ENCODE assay signal across 7 mouse cellular contexts in the genomic region with DNA sequence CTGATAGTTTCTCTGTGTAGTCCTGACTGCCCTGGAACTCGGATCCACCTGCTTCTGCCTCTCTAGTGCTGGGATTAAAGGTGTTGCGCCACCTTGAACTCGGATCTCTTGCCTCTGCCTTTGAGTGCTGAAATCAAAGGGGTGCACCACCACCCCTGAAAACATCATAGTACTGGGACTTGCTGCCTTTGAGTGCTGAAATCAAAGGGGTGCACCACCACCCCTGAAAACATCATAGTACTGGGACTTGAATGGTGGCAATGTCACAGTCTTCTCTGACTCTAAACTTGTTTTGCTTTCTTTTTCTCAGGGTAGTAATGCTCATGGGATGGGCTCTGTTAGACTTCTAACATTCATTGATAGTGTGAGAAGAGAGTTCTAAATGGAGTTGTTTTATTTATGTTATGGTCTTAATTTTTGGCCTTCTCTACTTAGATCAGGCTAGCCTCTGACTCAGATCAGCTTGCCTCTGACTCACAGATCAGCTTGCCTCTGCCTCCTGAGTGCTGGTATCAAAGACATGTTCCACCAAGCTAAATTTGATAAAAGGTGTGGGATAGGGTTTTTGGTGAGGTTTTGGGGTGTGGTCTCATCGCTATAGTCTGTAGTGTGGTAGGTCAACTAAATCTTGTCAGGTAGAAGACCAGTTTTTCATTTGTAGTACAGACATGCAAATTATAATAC. TPM values are rescaled to one million over a fixed set of nuclear protein-coding genes. Genes with fewer than 3 reads are reported as not detected.
DNase-seq lines count a peak whose midpoint lies in the region; ATAC-seq and TF ChIP-seq lines count a peak whose summit lies in the region.

No protein-coding gene starts in this region.

- peak overlapping the region; percentile 12; the same call in 1 of the 2 replicates for H3K4me3 ChIP-seq in thymus, adult 2 months (ENCODE audit: control insufficient read depth, insufficient read depth, low read length)
- peak overlapping the region; percentile 99 for H3K4me3 ChIP-seq in forebrain, embryonic 11.5 days (ENCODE audit: low read depth, low read length)
- peak overlapping the region; percentile 97 for H3K4me3 ChIP-seq in limb, embryonic 15.5 days

- no peaks in the 10 kb centered on the region for H3K9me3 ChIP-seq in forebrain, embryonic 11.5 days (ENCODE audit: control insufficient read depth, low read length)
- no peaks in the 10 kb centered on the region for H3K9me3 ChIP-seq in limb, embryonic 15.5 days

- peaks cover 9% of the 10 kb centered on the region; the same call in 1 of the 2 replicates for H3K4me1 ChIP-seq in thymus, adult 2 months (replicated peaks; ENCODE audit: control insufficient read depth, insufficient read depth, low read length)
- peaks cover 7% of the 10 kb centered on the region for H3K4me1 ChIP-seq in forebrain, embryonic 11.5 days (replicated peaks; ENCODE audit: control insufficient read depth, insufficient read depth, low read length)
- H3K4me1 ChIP-seq in limb, embryonic 15.5 days, result peaks cover 15% of the 10 kb centered on the region

- H3K36me3 ChIP-seq in thymus, adult 2 months (ENCODE audit: control insufficient read depth, insufficient read depth, low read length), result peaks cover 18% of the 10 kb centered on the region
- H3K36me3 ChIP-seq in forebrain, embryonic 11.5 days (ENCODE audit: control insufficient read depth, insufficient read depth, low read length), result peaks cover 4% of the 10 kb centered on the region; the same call in 1 of the 2 replicates
- H3K36me3 ChIP-seq in limb, embryonic 15.5 days, result peaks cover 12% of the 10 kb centered on the region

- no peak for TF ChIP-seq POLR2A in thymus, adult 2 months (IDR thresholded peaks at IDR 0.05; ENCODE audit: control insufficient read depth, extremely low read depth, insufficient read depth, low read length, poor library complexity)

- TF ChIP-seq CTCF in thymus, adult 2 months (IDR thresholded peaks at IDR 0.05; ENCODE audit: borderline replicate concordance, control insufficient read depth, extremely low read depth, insufficient read depth, low read length, poor library complexity), result no peak

- peak; percentile 25 for DNase-seq in thymus, adult 2 months
- no peak for DNase-seq in thymus, postnatal 10 days (ENCODE audit: low spot score in 2 of 2)
- no peak for DNase-seq in forebrain, embryonic 11.5 days (ENCODE audit: low spot score)
- peak; percentile 16 for DNase-seq in thymus, postnatal 25 days
- DNase-seq in gastrocnemius, postnatal 25 days, result no peak
- DNase-seq in embryo, embryonic 10.5 days (ENCODE audit: low spot score), result no peak

- no peak overlapping the region for H3K27ac ChIP-seq in thymus, adult 2 months (ENCODE audit: control insufficient read depth, insufficient read depth, low read length)
- H3K27ac ChIP-seq in forebrain, embryonic 11.5 days (ENCODE audit: low read depth, low read length), result no peak overlapping the region
- no peak overlapping the region for H3K27ac ChIP-seq in limb, embryonic 15.5 days

- peak overlapping the region; percentile 56 for H3K4me2 ChIP-seq in forebrain, embryonic 11.5 days (ENCODE audit: low read depth, low read length, severe bottlenecking)
- H3K4me2 ChIP-seq in limb, embryonic 15.5 days, result peak overlapping the region; percentile 58

- no peak for ATAC-seq in forebrain, embryonic 11.5 days (replicated peaks; ENCODE audit: low FRiP score)
- ATAC-seq in limb, embryonic 15.5 days (ENCODE audit: insufficient number of reproducible peaks, low FRiP score, low TSS enrichment, low read depth), result no peak

- no peaks in the 10 kb centered on the region for H3K27me3 ChIP-seq in thymus, adult 2 months (ENCODE audit: control insufficient read depth, insufficient read depth, low read length)
- no peaks in the 10 kb centered on the region for H3K27me3 ChIP-seq in forebrain, embryonic 11.5 days (ENCODE audit: control insufficient read depth, insufficient read depth, low read length)
- no peaks in the 10 kb centered on the region for H3K27me3 ChIP-seq in limb, embryonic 15.5 days

- WGBS in thymus, adult 2 months, result 21% methylated on average over 4 of the region's 4 CpGs
- WGBS in forebrain, embryonic 11.5 days, result 93% methylated on average over 4 of the region's 4 CpGs
- WGBS in limb, embryonic 15.5 days, result 87% methylated on average over 4 of the region's 4 CpGs

- no peak overlapping the region for H3K9ac ChIP-seq in forebrain, embryonic 11.5 days (ENCODE audit: low read length)
- no peak overlapping the region for H3K9ac ChIP-seq in limb, embryonic 15.5 days

RNA-seq across cellular contexts. Expression of a gene that starts 6.7 kb away (rescaled TPM):
- 26.9 and 27.9 TPM in 2 replicates for polyA plus RNA-seq in thymus, adult 2 months (2012; rRNA removed)
- 34.7 and 39.6 TPM in 2 replicates for polyA plus RNA-seq in forebrain, embryonic 11.5 days (2014; fragmentation: Nextera tagmentation; extraction: Ambion mirVana)
- polyA plus RNA-seq in limb, embryonic 15.5 days (2015; fragmentation: Nextera tagmentation; extraction: Ambion mirVana), result 22.9 and 24.4 TPM in 2 replicates
- 10 to 100 TPM; 20.4 to 22.2 TPM for total RNA-seq in gastrocnemius, postnatal 25 days (2021)

Comparison
In these comparisons a context has a peak if more than half of its experiments do, and no peak if none do; other contexts are left out.
1. DNase-seq: peak in thymus, adult 2 months (single experiment) and thymus, postnatal 25 days (single experiment); none in thymus, postnatal 10 days (0 of 2), forebrain, embryonic 11.5 days (single experiment), gastrocnemius, postnatal 25 days (single experiment) and embryo, embryonic 10.5 days (single experiment).
2. H3K4me3 ChIP-seq: peak in every context shown above with its lines; median percentile 99 in forebrain, embryonic 11.5 days; 97 in limb, embryonic 15.5 days; 12 in thymus, adult 2 months.